Mouse (Mus musculus) lung, embryonic 16.5 days (tissue): ENCODE measurements around the gene Gmeb2. TPM values are rescaled to one million over a fixed set of nuclear protein-coding genes. Genes with fewer than 3 reads are reported as not detected.
A peak's percentile ranks its signal among the peaks of the same experiment; 100 is the strongest.

Source experiments
- ATAC-seq: fragments of 200-750 bp; cut with Nextera tagmentation; 2 replicates; pipeline ENCODE4 v1.8.0; 2017; ENCODE audit warnings: low read depth, mild to moderate bottlenecking, moderate library complexity
- H3K27ac ChIP-seq: fragments of 300-500 bp; sonication (generic); 2 replicates; pipeline ENCODE4 v1.5.1; 2014; ENCODE audit warnings: mild to moderate bottlenecking, control low read depth, low read length
- H3K27me3 ChIP-seq: fragments of 300-500 bp; sonication (generic); 2 replicates; pipeline ENCODE4 v1.6.1; 2014; ENCODE audit warnings: low read depth, low read length, mixed read lengths; ENCODE audit not compliant: control insufficient read depth, insufficient read depth
- H3K36me3 ChIP-seq: fragments of 300-500 bp; sonication (generic); 2 replicates; pipeline ENCODE4 v1.6.1; 2014; ENCODE audit warnings: low read length; ENCODE audit not compliant: control insufficient read depth, insufficient read depth
- H3K4me1 ChIP-seq: fragments of 300-500 bp; sonication (generic); replicated peaks from 2 replicates; pipeline ENCODE4 v1.6.1; 2014; ENCODE audit warnings: low read length, mixed read lengths; ENCODE audit not compliant: control insufficient read depth, insufficient read depth
- H3K4me2 ChIP-seq: fragments of 300-500 bp; sonication (generic); 2 replicates; pipeline ENCODE4 v1.6.1; 2014; ENCODE audit warnings: low read depth, low read length, control low read depth
- H3K4me3 ChIP-seq: fragments of 300-500 bp; sonication (generic); 2 replicates; pipeline ENCODE4 v1.5.1; 2014; ENCODE audit warnings: mild to moderate bottlenecking, low read length, control low read depth
- H3K9ac ChIP-seq: fragments of 300-500 bp; sonication (generic); 2 replicates; pipeline ENCODE4 v1.6.1; 2014; ENCODE audit warnings: low read length, control low read depth
- H3K9me3 ChIP-seq: fragments of 300-500 bp; sonication (generic); 2 replicates; pipeline ENCODE4 v1.6.1; 2016; ENCODE audit warnings: low read length; ENCODE audit not compliant: control insufficient read depth
- WGBS: fragments of 180-500 bp; shearing (Covaris S2); extraction: QIAGEN DNeasy Blood & Tissue Kit; methylation state at CpG from one replicate; pipeline ENCODE4 v1.1.7; 2014; 5-methylcytosine and 5-hydroxymethylcytosine counted together
- polyA plus RNA-seq: library from polyadenylated mRNA; unstranded; fragments of >200 nt; fragmentation: Nextera tagmentation; extraction: Ambion mirVana; gene quantifications from 2 replicates; pipeline ENCODE4 v1.2.1, GENCODE M21; 2015

Gene Gmeb2
- polyA plus RNA-seq, 1 experiment from 2014 or later: 14.3 TPM

DNA sequence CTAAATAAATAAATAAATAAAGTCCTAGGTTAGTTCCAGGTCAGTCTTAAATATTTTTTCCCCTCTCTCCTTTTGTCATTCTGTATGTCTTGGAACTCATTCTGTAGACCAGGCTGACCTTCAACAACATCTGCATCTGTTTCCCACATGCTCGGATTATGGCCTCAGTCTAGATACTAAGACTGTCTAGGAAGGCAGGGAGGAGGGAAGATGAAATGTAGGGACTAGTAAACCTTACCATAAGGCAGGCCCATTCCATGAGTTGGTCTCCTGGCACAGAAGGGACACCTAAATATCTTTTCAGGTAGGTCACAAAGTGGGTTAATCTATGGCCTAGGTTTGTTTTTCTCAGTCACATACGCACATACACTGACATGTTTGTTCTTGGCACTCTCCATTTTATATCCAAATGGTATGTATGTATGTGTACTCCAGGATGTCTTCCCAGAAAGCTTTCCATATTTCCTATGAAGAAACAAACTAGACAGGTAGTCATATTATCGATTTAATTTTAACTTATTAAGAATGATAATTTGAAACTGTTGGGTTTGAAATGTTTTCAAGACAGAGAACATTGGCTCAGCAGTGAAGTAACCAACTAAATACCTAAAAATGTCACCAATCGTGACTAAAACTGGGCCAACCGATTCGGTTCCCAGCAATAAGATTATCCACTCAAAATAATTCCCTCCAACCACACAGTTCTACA is 1.1 kb downstream of the Gmeb2 start:
- H3K27me3 ChIP-seq: no peaks in the 10 kb centered on the region
- peaks cover 12% of the 10 kb centered on the region for H3K4me1 ChIP-seq
- WGBS: 45% methylated on average over 6 of the region's 6 CpGs
- ATAC-seq: no peak
- peak overlapping the region; percentile 96 for H3K9ac ChIP-seq
- peak overlapping the region; percentile 96 for H3K27ac ChIP-seq
- H3K9me3 ChIP-seq: no peaks in the 10 kb centered on the region
- H3K4me2 ChIP-seq: peak overlapping the region; percentile 84
- H3K4me3 ChIP-seq: peak overlapping the region; percentile 79
- peaks cover 5% of the 10 kb centered on the region for H3K36me3 ChIP-seq

DNA sequence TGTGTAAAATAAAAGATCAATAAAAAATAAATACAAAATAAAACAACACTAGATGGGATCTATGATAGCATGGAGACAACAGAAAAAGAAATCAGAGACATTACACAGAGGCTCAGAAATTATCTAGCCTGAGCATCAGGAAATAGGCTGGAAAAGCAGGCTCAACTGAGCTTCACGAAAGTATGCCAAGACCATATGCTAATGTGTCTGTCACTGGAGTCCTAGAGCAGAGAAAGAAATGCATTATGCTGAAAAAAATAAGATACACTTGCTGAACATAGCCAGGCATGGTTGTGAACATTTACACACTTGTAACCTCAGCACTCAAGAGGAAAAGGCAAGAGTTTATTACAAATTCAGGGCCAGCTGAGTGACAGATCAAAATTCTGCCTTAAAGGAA is 7.9 kb downstream of the Gmeb2 start:
- no peak for ATAC-seq
- H3K4me3 ChIP-seq: no peak overlapping the region
- no peak overlapping the region for H3K27ac ChIP-seq
- no peaks in the 10 kb centered on the region for H3K9me3 ChIP-seq
- H3K9ac ChIP-seq: no peak overlapping the region
- H3K36me3 ChIP-seq: peaks cover 15% of the 10 kb centered on the region
- H3K27me3 ChIP-seq: no peaks in the 10 kb centered on the region
- H3K4me1 ChIP-seq: no peaks in the 10 kb centered on the region
- no peak overlapping the region for H3K4me2 ChIP-seq
- WGBS: 90% methylated on average over 1 of the region's 1 CpGs

DNA sequence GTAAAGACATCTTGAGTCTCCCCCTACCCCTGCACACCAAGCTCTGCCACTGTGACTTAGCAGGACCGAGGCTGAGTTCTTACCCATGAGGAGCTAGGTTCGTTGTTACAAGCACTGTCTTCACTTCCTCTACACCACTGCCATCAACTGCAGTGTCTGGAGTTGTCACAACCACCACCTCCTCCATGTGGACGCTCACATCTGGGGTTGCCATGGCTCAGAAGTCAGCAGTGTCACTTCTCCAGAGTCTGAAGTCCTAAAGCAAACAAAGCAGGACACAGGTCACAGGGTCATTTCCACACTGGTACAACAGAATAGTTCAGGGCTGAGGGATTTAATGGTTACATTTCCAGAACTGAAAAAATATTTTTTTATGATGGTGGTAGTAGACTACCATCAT is 10.0 kb downstream of the Gmeb2 start:
- Histone ChIP-seq H3K36me3 (peaks cover 17% of the 10 kb centered on the region), H3K4me3 (no peak overlapping the region), H3K27me3 (no peaks in the 10 kb centered on the region), H3K27ac (no peak overlapping the region), H3K4me1 (no peaks in the 10 kb centered on the region), H3K9ac (no peak overlapping the region), H3K4me2 (no peak overlapping the region), H3K9me3 (no peaks in the 10 kb centered on the region)
- 52% methylated on average over 3 of the region's 3 CpGs for WGBS
- ATAC-seq: no peak

DNA sequence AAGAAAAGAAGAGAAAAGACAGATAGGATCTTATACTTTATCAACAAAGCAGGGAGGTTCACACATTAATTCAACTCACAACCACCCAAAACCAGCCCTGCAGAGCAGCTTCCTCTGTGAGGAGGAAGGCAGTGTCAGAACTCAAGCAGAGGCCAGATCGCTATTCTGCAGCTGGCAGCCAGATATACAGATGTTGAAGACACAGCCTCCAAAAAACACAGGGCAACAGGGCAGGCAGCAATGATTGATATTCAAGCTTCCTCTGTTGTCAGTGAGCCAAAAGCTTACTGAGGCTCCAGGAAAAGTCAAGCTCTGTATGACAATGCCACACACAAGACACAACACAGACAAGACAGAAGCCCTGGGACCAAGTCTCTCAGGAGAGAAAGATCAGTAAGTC is 11.1 kb downstream of the Gmeb2 start:
- Histone ChIP-seq H3K9me3 (no peaks in the 10 kb centered on the region), H3K36me3 (peaks cover 15% of the 10 kb centered on the region), H3K27ac (no peak overlapping the region), H3K4me1 (no peaks in the 10 kb centered on the region), H3K4me2 (no peak overlapping the region), H3K4me3 (no peak overlapping the region), H3K27me3 (no peaks in the 10 kb centered on the region), H3K9ac (no peak overlapping the region)
- WGBS: 28% methylated on average over 1 of the region's 1 CpGs
- ATAC-seq: peak; percentile 45

DNA sequence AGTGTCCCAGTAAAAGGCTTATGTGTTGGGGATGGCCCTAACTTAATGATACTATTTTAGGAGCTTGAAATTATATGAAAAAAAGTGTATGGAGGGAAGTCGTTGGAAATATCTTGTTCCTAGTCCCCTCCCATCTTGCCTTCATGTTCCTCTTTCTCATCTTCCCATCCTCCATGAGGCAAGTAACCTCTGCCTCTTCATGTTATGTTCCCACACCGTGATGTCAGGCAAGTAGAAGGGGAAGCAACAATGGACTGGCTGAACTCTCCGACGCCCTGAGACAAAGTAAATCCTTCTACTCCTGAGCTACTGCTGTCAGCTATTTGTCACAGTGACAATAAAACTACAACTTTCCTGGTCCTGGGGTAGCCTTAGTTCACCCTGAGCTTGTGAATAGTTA is 13.2 kb downstream of the Gmeb2 start:
- Histone ChIP-seq H3K9me3 (no peaks in the 10 kb centered on the region), H3K27ac (no peak overlapping the region), H3K36me3 (peaks cover 20% of the 10 kb centered on the region), H3K9ac (no peak overlapping the region), H3K4me1 (no peaks in the 10 kb centered on the region), H3K27me3 (no peaks in the 10 kb centered on the region), H3K4me2 (no peak overlapping the region), H3K4me3 (no peak overlapping the region)
- 87% methylated on average over 4 of the region's 4 CpGs for WGBS
- ATAC-seq: no peak

DNA sequence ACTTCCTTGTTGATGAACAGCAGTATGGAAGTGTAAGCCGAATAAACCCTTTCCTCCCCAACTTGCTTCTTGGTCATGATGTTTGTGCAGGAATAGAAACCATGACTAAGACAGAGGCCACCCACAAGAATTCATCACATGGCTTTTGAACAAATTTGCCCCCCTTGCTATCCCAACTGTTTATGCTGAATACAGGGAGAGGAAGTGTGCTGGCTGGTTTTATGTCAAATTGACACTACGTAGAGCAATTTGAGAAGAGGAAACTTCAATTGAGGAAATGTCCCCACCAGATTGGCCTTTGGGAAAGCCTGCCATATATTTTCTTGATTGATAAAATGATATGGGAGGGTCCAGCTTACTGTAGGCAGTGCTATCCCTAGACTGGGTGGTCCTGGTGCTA is 14.0 kb downstream of the Gmeb2 start:
- H3K4me3 ChIP-seq: no peak overlapping the region
- no peaks in the 10 kb centered on the region for H3K27me3 ChIP-seq
- no peak overlapping the region for H3K4me2 ChIP-seq
- H3K4me1 ChIP-seq: no peaks in the 10 kb centered on the region
- H3K9me3 ChIP-seq: no peaks in the 10 kb centered on the region
- H3K27ac ChIP-seq: no peak overlapping the region
- WGBS: 82% methylated on average over 2 of the region's 2 CpGs
- no peak overlapping the region for H3K9ac ChIP-seq
- peaks cover 19% of the 10 kb centered on the region for H3K36me3 ChIP-seq
- no peak for ATAC-seq

DNA sequence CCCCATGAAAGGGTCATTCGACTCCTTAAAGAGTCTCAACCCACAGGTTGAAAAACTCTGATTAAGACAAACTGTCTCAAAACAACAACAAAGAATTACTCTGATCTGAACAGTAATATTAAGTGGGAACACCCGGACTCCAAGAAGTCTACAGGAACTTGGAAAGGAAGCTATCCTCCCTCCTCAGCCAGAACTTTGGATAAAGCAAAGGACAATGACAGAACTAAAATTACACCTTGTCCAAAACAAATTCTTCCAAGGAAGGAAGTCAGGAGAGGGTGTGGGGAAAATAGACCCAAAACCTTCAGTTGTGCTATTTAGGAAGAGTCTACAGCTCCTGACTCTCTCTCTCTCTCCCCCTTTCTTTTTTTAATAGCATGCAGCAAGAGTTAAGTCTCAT is 15.7 kb downstream of the Gmeb2 start:
- no peak overlapping the region for H3K9ac ChIP-seq
- H3K4me3 ChIP-seq: no peak overlapping the region
- no peak for ATAC-seq
- H3K9me3 ChIP-seq: no peaks in the 10 kb centered on the region
- H3K27ac ChIP-seq: no peak overlapping the region
- H3K4me1 ChIP-seq: no peaks in the 10 kb centered on the region
- peaks cover 20% of the 10 kb centered on the region for H3K36me3 ChIP-seq
- 84% methylated on average over 2 of the region's 2 CpGs for WGBS
- no peaks in the 10 kb centered on the region for H3K27me3 ChIP-seq
- H3K4me2 ChIP-seq: no peak overlapping the region

DNA sequence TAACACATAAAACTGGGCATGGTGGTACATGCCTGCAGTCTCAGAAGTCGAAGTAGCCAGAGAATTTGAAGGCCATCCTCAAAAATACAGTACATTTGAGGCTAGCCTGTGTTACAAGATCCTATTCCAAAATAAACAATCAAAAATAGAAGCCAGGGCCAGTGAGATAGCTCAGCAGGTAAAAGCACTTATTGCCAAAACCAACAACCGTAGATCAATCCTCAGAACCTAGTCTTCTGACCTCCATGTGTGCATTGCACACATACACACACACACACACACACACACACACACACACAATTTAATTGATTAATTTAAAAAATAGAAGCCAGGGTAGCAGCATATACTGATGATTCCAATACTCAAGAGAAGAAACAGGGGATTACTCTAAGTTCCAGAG is 21.0 kb downstream of the Gmeb2 start:
- WGBS: 92% methylated on average over 2 of the region's 2 CpGs
- no peak overlapping the region for H3K4me2 ChIP-seq
- H3K27me3 ChIP-seq: no peaks in the 10 kb centered on the region
- H3K9ac ChIP-seq: no peak overlapping the region
- H3K27ac ChIP-seq: no peak overlapping the region
- H3K9me3 ChIP-seq: no peaks in the 10 kb centered on the region
- H3K36me3 ChIP-seq: peaks cover 39% of the 10 kb centered on the region
- no peak overlapping the region for H3K4me3 ChIP-seq
- H3K4me1 ChIP-seq: no peaks in the 10 kb centered on the region
- ATAC-seq: no peak

DNA sequence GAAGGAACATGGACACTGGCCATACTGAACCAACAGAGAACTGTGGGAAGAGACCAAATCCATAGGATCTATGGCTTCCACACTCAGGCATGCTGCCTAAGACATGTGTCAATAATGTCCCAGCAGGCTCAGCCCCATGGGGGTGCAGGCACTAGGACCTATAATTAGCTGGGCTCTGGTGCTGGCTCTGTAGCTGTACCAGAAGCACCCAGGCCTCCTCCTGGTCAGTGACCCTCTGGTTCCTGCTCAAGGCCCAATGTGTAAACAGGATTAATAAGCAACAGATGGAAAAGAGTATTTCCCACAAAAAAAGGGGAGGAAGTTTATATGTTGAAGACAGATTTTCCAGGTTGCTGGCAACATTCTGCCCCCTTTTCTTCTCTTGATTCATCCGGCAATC is 34.6 kb downstream of the Gmeb2 start:
- Histone ChIP-seq H3K4me1 (no peaks in the 10 kb centered on the region), H3K27ac (no peak overlapping the region), H3K4me2 (no peak overlapping the region), H3K9me3 (no peaks in the 10 kb centered on the region), H3K4me3 (no peak overlapping the region), H3K9ac (no peak overlapping the region), H3K36me3 (peaks cover 36% of the 10 kb centered on the region), H3K27me3 (no peaks in the 10 kb centered on the region)
- 61% methylated on average over 1 of the region's 1 CpGs for WGBS
- no peak for ATAC-seq

DNA sequence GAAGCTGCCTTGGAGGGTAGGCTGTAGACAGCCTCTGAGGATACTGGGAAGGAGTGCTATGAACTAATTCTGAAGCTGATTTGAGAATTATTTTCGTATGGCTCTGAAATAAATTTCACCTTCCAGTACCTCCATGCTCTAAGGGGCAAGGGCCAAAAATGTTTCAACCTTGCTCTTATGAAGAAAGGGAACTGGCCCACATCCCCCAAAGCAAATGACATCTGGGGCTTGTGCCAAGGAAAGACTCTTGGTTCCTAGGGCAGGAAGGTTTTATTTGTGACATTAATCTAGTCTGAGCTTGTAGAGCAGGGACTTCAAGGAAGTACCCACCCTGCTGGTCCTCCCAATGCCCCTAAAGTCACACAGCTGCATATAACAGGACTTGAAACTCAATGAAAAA is 36.0 kb downstream of the Gmeb2 start:
- ATAC-seq: no peak
- 79% methylated on average over 1 of the region's 1 CpGs for WGBS
- no peaks in the 10 kb centered on the region for H3K9me3 ChIP-seq
- no peak overlapping the region for H3K27ac ChIP-seq
- peaks cover 36% of the 10 kb centered on the region for H3K36me3 ChIP-seq
- H3K4me1 ChIP-seq: no peaks in the 10 kb centered on the region
- no peak overlapping the region for H3K4me2 ChIP-seq
- no peak overlapping the region for H3K9ac ChIP-seq
- H3K27me3 ChIP-seq: no peaks in the 10 kb centered on the region
- no peak overlapping the region for H3K4me3 ChIP-seq
